Mouse (Mus musculus) fibroblast of lung, adult 2 months (primary cell): Measurements from ENCODE around the gene St5.

Experiments
- DNase-seq: peaks from one replicate; pipeline ENCODE4 v3.0.0-alpha.2; 2011; ENCODE audit warnings: low read depth

The St5 gene

DNA sequence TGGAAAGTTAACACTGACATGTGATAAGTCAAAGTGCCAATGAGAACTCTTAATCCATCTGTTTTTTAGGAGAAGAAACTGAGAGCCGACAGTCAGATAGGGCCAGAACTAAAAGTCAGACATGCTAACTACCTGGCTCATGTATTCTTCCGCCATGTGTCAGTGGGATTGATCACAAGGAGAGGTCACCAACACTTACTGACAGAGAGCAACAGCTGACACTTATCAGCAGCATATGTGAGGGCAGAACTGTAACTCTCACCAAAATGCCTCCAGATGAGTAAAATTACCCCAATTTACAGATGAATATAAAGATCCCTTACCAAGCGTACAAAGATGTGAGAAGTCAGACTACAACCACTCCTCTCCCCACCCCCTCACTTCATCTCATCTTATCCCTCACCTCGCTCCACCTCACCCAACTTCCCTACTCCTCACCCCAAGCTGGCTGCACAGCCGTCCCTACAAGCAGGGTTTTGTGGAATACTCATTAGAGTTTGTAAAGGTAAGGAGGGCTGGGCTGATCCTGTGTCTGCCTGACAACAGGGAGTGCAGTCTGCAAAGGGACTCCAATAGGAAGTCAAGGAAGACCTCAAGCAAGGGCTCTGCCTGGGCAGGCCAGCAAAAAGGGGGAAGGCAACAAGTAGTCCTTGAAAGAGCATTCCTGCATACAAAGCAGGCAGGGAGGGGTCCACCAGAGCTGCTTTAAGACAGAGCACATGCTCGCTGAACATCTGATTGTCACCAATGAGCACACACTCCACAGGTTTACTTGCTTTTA is 93.7 kb downstream of the St5 start:
- DNase-seq, result no peak

DNA sequence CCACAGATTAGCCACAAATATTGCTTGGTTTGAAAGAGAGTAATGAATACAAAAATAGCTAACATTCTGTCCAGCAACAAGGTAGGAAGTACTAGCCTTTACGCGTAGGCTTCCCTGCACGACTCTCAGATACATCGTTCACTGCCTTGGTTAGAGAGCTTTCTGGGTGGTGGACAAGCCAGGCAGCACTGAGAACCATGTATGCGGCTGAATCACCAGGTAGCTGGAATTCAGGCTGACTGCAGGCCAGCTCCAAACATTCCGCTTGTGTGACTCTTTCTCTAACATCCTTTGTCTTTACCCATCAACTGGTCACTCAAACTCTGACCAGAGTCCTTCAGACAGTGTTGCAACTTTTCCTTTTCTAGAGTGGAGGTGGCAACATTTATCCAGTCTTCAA is 94.6 kb downstream of the St5 start:
- no peak for DNase-seq

DNA sequence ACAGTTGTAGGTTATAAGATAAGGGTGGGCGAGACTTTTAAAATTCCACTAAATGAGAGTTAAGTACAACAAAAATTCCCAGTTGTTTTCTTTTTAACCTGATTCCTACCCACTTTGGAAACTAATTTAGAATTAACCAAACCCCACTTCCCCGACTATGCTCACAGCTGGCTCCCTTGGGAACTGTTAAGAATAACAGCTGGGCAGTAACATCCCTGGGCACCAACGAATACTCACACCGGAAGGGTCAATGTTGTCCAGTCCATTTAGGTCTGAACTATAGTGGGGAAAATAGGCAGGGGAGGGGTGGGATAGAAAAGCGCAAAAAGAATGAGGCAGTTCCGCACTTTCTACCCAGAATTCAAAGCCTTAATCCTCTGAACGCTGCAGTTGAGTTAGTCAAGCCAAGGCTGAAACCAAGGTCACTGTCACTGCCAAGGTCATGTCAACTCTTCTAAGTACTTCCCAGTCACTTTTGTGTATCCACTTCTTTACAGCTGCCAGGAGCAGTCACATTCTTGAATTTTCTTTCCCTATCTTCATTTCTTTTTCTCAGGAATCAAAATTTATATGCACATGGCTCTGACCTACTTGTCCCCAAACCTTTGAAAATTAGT is 96.3 kb downstream of the St5 start:
- DNase-seq, result no peak

DNA sequence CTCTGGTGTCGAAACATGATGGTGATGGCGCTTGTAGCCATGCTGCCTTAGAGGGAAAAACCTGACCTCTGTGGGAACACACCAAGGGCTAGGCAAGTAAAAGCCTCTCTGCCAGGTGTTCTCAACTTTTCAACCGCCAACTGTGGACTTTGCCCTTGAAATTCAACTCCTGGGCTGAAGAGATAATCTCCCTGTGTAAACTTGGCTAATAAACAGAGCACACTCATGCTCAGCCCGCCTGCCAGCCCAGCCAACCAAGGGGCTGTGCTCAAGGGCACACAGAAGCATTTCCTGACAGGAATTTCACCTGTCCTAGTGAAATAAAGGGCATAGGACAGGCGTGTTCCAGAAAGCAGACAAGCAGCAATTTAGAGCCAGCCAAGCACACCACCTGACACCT is 100.8 kb downstream of the St5 start:
- no peak for DNase-seq

DNA sequence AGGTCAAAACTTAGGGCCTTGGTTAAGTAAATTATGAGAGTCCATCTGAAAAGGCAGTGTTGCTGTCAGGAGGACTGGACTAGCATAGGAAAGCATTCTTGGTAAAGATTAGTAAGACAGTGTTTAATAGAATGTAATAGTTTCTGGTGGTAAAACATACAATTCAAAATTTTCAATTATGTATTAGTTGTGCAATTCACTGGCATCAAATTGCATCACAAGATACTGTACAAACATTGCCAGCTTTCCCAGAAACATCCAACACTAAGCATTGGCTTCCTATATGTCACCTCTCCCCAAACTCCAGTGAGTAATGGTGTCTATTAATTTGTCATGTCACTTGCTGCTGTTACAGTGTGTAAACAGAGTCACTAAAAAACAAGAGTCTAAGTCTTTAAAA is 101.4 kb downstream of the St5 start:
- no peak for DNase-seq

DNA sequence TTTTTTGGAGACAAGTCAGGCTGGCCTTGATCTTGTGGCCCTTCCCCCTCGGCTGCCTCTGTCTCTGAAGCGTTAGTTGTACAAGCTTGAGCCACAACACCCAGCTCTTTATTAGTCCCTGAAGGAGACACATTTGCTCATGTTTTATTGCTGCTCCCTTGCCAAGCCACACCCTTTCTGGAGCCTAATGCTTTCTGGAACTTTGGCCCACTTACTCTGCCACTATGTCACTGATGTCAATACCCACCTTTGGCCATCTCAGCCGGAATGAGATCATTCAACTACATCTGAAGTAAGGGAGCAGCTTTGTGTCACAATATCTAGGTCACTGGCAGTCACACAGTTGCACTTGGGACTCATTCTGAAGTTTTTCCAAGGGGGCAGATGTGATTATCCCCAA is 102.7 kb downstream of the St5 start:
- DNase-seq, result no peak

DNA sequence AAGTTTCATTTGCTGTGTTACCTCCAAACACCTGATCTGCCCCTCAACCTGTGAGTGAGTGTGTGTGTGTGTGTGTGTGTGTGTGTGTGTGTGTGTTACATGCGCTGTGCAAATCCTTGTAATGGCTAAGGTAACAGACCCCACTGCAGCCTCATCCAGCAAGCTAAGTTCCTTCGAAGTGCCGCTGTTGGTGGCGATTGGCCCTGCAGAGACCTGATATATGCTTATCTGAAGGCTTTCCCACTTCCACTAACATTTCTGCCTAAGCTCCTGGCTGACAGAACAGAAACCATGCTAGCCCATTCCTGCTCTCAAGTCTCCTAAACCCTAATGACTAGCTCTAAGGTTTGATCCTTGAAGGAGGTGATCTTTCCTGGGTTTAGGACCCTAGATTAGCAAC is 103.4 kb downstream of the St5 start:
- DNase-seq, result no peak

DNA sequence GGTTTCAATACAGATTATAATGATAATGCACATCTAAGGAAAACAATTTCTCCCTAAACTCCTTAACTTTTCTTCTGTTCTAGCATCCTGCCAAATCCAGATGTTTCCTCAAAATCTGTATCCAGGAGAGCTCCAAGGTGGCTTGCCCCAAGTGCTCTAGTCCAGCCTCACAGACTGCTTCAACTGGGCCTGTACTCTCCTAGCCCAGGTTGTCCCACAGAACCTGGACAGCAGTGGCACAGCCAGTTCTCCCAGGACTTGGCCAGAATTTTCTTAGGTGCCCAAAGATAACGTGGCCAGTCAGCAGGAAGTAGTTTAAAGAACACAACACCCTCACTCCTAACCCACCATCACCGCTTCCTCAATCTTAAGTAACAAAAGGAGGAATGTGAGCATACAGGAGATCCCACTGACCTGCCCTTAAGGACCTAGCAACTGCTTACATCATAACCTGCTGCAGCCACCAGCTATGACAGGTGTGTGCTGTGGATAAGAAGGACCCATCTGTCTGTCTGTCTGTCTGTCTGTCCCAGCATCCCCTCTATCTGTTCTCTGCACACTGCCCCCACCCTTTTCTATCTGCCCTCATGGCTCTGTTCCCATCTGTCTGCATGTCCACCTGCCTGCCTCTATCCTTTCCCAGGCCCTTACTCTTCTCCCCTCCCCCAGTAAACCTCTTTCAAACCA is 108.4 kb downstream of the St5 start:
- DNase-seq, result no peak

DNA sequence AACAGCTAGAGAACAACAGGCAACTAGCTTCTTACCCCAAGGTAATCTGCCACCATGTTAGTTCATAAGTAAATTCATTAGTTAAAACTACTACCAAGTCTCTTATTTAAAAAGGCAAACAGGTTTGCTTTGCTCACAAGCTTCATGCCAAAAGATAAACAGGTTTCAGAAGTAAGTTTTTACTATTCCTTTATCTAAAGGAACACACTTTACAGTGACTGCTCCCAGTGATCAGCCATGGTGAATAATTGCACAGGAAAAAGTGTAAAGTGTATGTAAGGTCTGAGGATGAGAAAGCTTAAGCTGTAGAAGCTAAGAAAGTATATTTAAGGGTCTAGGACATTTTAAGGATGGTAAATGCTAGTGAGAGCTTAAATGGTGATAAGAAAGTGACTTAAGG is 109.4 kb downstream of the St5 start:
- no peak for DNase-seq

DNA sequence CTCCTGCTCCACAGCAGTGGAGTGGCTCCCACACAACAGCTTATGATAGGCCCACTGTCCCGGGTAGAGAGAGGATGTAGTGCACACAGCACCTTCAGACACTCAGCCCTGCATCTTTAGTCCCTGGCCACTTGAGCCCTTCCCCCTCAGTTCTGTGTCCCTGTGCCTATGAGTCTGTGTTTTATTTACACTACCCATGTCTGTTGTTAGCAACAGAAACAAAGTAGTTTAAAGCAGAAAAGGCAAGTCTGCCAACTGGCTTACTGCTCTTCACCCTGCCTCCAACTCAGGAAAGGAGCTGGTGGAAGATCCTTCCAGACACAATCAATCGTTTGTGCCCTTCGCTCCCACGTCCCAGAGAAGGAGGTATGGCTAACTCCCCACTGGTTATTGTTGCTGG is 111.2 kb downstream of the St5 start:
- DNase-seq, result no peak

DNA sequence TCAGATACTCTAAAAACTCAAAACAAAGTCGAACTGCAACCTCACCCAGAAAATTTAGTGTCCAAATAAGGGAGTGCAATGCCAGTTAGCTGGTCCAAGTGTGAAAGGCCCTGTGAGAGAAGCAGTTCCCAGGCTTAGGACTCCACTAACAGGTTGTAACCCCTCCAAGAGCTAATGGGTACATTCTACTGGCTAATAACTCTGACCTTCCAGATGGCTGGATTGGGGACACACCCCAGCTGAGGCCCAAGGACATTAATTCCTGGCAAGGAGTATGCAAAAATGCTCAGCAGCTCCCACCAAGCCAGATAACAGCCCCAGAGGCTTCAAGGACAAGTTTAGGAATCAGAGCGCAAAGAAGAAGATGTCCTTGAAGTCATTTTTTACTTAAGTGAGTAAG is 112.8 kb downstream of the St5 start:
- DNase-seq, result no peak

DNA sequence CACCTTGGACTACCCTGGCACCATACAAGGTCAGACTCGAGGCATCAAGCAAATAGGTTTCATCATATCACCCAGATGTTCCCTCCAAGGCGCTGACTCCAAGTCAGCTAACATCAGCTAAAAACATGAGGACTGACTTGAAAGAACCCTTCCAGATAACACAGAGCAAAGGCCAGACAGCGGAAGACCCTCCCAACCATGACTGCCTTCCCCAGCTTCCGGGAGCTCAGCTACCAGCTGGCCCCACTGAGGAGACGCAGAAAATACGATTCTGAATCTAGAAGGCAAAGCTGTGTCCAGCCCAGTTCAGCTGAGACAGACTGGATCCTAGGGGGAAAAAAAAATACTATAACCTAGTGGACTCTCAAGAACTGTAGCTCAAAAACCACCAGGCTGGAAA is 114.4 kb downstream of the St5 start:
- no peak for DNase-seq

DNA sequence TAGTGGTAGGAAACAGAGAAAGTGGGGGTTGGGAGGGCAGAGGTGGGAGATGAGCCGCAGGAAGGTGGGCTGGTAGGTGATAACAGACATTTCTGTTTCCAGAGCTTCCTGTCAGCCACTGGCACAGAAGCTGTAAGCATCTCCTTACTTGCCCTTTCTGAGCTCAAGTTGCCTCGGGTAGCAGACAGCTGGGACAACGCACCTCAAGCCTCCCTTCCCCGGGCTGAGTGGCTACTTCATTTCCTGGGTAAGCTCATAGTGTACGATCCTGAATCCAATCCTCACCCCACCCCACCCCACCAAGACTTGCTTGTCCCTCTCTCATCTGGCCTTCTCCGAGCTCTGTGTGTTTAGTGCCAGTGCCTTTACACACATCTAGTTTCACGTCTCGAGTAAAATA is 115.3 kb downstream of the St5 start:
- no peak for DNase-seq

DNA sequence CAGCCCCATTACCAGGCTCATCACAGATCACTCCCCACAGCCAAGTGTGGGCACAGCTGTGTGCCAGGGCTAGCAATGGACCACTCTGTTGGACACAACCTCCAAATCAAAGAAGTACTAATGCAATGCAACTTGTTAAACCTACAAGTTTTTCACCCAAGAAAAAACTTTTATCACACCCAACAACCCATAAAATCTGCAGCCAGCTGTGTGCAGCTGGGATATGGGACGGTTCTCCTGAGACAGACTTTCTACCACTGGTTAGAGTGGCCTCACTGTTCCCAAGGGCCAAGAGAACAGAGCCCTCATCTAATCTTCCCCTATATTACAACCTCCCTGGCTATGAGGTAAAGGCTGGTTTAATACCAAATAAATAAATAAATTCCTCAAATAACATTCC is 118.9 kb downstream of the St5 start:
- no peak for DNase-seq

DNA sequence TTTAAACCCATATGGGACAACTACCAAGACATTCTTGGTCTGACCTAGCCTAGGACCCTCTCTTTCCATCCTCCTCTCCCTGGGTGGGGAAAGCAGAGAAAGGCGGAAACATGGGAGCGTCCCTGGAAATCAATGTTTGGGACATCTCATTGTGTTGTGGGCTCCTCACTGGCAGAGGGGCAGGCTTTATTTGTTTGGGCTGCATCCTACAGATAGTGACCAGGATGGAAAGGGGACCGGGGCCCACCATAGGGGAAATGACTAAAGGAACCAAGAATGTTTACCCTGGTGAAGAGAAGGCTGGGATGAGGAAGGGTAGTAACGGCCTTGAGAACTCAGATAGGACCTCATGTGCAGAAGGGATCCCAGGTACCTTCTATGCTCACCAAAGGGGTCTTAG is 122.9 kb downstream of the St5 start:
- no peak for DNase-seq

DNA sequence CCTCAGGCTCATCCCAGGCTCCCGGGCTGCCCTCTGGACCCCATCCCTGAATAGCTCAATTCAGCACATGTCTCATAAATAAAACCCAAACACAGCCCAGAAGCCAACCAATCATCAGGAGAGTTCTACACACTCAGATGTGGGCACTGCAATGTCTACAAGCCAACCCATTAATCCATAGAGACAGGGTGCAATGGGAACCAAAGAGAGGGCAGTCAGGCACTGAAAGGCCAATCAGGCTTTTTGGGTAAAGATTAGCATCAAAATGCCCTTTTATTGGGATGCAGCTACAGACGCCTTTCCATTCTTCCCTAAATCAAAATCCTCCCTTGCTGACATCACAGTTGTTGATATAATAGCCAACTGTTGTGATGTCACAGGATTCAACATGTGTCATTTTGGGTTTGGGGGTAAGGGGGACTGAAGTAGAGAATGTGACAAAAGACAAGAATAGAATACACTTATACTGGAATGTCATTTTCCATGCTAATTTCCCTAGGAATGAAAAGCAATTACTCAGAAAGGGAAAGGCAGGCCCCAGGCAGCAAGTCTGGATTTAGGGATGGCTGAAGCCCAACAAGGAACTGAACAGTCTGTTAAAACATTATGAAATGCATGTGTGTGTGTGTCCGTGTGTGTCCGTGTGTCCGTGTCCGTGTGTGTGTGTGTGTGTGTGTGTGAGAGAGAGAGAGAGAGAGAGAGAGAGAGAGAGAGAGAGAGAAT is 123.7 kb downstream of the St5 start:
- no peak for DNase-seq

DNA sequence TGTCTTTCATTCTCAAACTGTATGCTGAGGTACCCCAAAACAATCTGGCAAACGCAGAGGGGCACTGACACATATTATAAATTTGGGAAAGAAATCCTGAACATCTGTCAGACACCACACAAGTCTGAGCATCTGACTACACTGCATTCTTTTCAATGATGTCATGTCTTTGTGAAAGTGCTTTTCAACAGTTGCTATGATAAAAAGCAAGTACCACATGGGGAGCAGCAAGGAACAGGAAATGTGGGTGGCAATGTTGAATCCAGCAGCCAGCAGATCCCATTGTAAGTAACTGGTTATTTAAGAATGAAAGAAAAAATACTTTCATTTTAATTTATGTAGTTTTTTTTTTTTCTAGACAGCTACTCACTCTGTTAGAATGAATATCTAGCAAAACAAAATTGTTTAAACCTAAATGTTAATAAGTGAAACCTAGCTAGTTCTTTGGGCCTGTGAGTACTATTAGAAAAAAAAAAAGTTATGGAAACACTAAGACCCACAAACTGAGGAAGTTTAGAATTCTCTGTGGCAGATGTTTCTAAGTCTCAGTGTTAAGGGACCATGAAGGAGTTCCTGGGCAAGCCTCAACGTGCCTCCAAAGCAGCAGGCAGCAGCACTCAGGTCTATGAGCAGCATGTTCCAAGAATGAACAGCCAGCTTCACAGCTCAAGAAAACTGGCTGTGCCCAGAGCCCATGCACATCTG is 124.4 kb downstream of the St5 start:
- no peak for DNase-seq

DNA sequence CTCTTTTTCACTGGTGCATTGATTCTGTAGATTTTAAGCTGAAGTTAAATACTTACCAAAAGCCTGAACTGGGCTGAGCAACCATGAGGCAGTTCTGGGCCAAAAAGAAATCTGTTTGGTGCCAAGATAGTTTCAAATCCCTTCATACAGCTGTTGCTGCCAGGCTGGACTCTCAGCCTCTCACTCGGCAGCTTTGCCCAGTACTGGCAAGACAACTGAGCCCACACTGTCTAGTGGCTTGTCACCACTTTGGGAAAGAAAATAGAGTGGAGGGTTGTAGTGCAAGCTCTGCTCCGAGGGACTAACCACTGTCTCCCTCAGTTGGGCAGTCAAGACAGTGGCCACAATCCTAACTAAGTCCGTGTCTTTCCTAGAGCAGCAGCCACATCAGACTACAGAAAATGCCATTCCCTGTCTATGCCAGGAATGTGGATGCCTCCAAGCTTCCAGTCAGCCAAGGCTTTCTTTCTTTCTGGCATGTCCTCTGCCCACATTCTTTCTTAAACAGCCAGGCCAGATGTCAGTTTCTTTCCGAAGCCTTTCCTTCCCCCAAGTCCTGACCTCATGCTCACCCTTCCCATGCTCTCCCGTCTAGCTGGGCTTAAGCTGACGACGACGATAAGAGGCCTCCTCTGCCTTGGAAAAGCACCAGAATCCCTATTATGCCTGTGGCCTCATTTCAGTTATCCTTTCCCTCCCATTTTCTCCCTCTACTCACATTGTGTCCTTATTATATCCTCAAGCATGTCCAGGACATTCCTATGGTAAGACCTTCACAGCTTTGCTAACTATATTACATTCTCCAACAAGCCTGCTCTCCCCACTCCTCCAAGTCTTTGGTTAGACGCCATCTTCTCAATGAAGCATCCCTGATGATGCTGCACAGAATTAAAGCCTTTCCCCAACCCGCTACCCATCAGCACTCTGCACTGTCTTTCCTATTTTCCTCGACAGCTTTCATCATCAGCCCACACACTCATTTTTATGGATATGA is 126.8 kb downstream of the St5 start:
- DNase-seq, result peak; percentile 86

DNA sequence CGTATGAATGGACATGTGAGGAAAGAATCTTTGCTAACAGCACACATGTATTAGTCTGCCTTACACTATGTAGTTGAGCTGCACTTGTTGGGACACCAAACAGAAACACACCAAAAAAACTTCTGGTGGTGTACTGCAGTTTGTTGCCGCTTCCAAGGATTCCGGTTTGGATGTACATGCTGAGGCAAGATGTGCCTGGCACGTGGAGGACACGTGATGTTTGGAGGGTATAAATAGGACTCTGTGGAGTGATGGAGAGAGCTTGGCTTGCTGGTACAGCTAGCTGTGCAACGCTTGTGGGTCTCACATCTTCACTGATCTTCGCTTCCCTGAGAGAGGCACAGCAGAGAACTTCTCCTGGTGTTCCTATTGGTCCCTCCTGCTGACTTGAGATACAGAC is 129.2 kb downstream of the St5 start:
- no peak for DNase-seq

DNA sequence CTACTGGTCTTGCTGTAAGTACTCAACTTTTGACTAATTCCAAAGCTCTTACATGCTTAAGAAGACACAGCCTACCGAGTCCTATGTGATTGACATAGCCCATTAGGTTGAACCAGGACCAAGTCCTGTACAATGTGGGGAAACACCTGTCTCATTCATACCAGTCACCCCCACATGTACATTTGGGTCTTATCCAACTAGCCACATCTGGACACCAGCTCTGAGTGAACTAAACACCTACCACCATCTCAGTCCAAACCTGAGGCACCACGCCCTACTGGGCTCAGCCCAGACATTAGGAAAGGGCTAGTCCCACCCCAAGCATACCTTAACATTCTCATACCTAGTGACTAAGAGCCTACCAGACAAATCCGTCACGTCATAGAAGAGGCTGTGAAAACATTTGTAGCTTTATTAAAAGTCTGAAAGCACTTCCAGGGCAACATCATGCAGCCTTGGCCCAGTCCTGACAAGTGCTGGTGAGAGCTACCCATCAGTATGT is 135.0 kb downstream of the St5 start:
- no peak for DNase-seq
